Mouse (Mus musculus): Measurements from ENCODE around the gene Me1. TPM values are rescaled to one million over a fixed set of nuclear protein-coding genes. Genes with fewer than 3 reads are reported as not detected.

Gene Me1
- polyA plus RNA-seq (2012; rRNA removed) = 49.7 and 51.2 TPM in 2 replicates

DNA sequence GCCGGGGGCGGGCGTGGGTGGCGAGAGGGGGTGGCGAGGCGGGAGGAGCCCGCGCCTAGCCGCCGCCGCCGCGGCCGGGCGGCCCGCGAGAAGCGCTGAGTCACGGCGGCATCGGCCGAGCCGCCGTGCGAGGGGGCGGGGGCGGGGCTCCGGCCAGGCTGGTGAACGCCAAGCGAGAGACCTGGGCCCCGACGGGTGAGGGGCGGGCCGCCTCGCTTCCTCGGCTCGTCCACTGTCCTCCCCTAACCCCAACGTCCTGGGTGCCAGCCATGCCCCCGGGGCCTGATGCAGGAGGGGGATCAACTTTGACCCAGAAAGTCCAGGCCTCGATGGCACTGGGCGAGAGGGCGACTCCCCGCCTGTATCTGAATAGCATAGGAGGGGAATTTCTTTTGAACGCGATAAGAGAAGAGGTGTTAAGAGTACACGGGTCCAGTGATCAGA is at the start of gene Me1:
Gene Me1 (minus strand): TSS at position 136 of the 444 bp plus-strand sequence.
- no peak for DNase-seq (ENCODE audit: extremely low spot score in 1 of 2, low spot score in 1 of 2)

DNA sequence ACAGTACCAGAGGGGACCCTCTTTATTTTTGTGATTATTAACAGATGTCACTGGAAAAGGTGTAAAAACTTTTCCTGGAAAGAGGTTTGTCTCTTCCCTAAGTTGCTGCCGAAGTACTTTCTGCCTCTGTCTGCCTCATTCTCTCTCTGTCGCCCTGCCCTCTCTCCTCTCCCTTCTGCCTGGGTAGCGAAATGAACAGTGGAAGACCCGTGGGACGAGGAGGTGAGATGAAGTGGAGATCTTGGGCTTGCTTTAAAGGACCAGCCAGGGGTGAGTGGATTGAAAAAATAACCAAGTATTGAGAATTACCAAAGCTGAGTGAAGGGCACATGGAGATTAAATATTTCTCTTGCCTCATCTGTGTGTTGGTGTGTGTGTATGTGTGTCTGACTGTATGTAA is 48.3 kb upstream of the Me1 start:
- DNase-seq (ENCODE audit: extremely low spot score in 1 of 2, low spot score in 1 of 2) = no peak

DNA sequence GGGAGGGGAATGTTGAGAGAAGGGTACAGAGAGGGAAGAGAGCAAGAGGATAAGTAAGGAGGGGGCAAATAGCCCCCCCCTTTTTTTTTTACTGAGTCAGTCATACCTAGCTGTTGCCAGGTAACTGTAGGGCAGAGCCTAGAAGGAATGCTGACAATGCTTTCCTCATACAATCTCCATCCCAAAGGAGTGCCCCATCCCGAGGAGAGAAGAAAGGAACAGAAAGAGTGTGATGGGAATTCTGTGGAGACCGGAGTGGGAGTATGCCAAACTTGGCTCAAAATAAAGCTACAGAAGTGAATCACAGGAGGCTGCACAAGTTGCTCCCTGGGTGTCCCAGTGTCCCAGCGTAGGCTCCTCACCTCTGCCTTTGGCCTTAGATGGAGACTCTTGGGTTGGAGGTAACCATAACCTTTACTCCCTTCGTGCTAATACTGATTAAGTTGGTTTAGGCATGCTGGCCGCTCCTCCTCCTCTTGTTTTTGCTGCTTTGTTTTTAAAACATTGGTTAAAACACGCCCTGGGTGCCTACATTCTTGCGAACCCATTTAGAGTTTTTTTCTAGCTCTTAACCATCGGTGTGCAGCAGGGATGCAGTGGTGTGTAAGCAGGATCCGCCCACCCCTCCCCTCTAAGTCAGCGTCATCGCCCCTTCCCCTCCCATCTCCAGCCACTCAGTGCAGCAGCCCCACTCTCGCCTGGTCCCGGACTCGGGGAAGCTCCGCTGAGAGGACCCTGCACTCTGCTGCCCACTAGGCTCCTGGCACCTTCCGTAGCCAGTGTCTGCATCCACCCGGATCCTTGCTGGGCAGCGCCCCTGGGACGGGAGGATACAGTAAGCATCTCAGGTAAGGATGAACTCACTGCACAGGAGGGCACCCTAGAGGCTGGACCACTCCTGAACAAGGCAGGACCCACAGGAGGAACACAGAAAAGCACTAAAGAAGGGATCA is 47.5 kb upstream of the Me1 start, which contains the start of gene Prss35:
Gene Prss35 (plus strand): TSS at position 691 of the 953 bp plus-strand sequence.
- DNase-seq (ENCODE audit: extremely low spot score in 1 of 2, low spot score in 1 of 2) = no peak

DNA sequence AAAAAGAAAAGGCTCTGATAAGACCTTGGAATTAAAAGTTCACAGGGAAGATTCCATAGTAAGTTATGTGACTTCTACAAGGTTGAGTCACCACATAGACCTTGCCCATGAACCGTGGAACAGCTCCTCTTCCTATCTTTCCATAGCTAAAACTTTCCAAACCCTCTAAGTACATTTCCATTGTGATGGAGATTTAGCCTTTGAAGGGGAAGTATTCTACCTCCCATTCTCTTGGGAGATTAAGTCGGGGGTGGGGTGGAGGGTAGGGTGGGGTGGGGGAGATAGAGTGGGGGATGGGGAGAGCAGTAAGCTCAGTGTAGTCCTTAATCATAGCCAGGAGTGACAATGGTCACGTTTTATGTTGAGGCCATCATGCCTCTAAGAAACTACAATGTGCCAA is 44.2 kb upstream of the Me1 start:
- no peak for DNase-seq (ENCODE audit: extremely low spot score in 1 of 2, low spot score in 1 of 2)

GRCm38 (mm10) chr9:86738801-86739200 is 43.0 kb upstream of the Me1 start:
- no peak for DNase-seq (ENCODE audit: extremely low spot score in 1 of 2, low spot score in 1 of 2)

- DNase-seq (ENCODE audit: extremely low spot score in 1 of 2, low spot score in 1 of 2) = no peak
Measured at GRCm38 (mm10) chr9:86738067-86738466, 42.3 kb upstream of the Me1 start.

DNA sequence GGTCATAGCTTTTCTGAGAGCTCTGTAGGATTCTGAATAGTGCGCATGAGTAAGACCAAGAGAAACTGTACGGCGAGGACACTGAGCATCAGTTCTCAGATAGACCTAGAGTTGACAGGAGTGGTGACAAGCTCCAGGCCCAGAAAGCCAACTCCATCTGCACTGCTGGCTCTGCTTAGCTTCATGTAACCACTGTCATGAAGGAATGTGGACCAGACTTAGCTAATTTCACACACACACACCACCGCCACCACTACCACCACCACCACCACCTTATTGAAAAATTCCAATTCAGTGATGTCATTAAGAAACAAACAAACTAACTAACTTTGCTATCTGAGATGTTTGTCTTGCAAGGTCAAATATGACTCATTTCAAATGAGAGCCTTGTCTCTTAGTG is 41.2 kb upstream of the Me1 start:
- DNase-seq (ENCODE audit: extremely low spot score in 1 of 2, low spot score in 1 of 2) = no peak

GRCm38 (mm10) chr9:86734795-86735194 is 39.0 kb upstream of the Me1 start:
- no peak for DNase-seq (ENCODE audit: extremely low spot score in 1 of 2, low spot score in 1 of 2)

GRCm38 (mm10) chr9:86734357-86734756 is 38.6 kb upstream of the Me1 start:
- DNase-seq (ENCODE audit: extremely low spot score in 1 of 2, low spot score in 1 of 2) = no peak

DNA sequence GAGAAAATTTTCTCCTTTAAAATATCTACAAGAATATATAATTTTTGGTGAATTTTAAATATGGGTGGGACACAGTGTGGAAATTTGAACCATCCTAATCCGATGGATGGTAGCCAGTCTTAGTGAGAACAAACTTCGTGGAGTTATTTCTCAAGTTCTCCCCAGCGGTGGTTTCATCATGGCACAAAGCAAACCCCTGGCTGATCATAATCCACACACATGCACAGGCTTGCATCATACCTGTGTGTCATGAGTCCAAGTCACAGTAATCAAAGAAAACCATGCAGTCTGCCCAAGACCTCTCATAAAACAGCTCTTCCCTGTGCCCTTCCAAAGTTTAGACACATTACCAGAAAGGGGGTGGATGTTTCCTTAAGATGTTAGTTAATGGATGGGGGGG is 34.1 kb upstream of the Me1 start:
- DNase-seq (ENCODE audit: extremely low spot score in 1 of 2, low spot score in 1 of 2) = no peak

GRCm38 (mm10) chr9:86729084-86729483 is 33.3 kb upstream of the Me1 start:
- no peak for DNase-seq (ENCODE audit: extremely low spot score in 1 of 2, low spot score in 1 of 2)

DNA sequence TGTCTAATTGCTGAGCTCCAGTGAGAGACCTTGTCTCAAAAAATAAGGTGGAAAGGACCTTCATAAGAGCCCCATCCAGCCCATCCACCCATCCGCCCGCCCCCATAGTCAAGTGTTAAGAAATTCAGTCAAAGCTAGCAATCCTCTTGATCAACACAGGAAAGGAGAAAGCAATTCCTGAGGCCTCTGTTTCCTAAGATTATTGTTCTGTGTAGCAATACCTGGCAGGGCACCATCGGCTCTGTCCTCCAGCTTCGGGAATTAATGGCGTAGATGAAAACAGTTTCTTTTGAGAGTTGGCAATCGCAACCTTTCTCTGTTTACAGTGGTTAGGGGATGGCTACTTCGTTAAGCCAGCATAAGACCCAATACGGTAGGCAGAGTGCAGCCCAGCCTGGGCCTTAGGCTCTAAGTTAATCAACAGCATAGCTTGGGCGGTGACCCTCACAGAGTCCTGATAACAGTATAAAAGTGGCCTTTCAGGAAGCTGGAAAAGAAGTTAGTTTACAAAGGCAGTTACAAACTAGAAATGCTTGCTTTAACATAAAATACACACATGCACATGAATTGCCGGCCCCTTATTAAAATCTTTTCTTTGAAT is 32.6 kb upstream of the Me1 start:
- DNase-seq (ENCODE audit: extremely low spot score in 1 of 2, low spot score in 1 of 2) = no peak

DNA sequence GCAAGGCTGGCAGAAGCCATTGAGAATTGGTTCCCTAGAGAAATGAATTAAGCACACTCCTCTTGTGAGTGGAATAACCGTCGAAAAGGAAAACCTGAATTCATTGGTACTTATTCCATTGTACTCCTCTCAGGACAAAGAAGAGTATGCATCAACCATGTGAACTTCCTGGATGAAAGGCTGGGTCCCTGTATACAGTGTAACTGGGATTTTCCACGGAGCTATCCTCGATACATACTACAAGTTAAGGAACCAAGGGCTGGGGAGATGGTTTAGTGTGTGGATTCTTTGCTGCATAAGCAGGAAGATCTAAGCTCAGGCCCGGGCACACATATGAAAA is 30.6 kb upstream of the Me1 start:
- DNase-seq (ENCODE audit: extremely low spot score in 1 of 2, low spot score in 1 of 2) = no peak

DNA sequence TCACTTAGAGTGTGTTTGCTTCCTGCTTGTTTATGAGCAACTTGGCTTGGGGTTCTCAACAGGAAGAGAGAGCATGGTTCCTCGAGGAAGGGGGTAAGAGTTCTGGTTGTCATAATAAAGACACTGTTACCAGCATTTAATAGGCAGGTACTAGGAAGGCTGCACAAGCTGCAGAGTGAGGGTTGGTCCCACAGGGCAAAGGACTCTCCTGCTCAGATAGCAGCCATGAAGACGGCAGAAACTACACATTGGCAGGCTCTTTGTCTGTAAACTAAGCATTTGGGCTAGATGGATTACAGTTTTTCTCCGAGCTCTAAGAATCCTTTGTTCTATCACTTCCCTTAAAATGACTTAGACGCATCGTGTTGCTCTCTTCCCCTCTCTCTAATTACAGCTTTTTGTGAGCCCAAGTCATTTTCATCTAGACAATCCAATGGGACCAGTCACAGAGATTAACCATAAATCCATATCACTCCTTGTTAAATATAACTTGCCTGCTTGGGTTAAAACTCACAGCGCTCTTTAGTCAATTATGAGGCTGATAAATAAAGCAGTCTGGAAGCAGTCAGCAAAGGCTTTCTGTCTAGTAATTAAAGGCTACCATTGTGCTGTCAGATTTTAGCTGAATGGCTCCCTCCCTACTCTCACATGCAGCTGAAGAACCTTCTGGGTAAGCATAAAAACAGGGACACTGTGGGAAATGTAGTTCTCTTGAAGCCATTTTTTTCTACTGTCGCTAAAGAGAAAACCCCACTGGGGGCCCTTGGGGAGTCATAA is 30.0 kb upstream of the Me1 start:
- DNase-seq (ENCODE audit: extremely low spot score in 1 of 2, low spot score in 1 of 2) = no peak

DNA sequence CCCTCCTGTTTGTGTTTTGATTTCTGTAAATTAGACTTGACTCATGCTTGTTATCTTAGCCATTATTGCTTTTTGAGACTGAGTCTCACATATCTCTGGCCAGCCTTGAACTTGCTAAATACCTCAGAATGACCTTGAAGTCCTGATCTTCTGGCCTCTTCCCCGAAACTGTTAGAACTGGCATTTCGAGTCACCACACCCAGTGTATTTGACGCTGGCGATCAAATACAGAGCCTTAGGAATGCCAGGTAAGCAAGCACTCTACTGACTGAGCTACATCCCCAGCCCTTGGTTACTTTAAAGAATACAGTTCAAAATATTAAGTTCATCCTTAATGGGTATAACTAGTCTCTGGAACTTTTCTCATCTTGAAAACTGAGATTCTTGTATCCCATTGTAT is 29.3 kb upstream of the Me1 start:
- DNase-seq (ENCODE audit: extremely low spot score in 1 of 2, low spot score in 1 of 2) = no peak

DNA sequence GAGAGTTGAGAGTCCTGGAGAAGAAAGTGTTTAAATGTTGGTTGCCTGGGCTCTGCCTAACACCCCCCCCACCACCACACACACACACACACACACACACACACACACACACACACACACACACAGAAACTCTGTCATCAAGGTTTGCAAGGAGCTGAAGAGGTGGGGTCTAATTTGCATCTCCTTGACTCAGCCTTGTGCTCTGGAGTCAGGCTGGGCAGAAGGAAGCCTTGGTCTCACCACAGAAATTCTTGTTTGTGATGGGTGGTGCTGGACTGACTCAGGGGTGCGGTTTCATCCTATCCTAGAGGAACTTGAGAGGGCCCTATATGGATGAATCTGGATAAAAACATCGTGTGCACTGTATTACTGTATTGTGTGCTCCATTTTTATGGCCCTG is 25.0 kb upstream of the Me1 start:
- DNase-seq (ENCODE audit: extremely low spot score in 1 of 2, low spot score in 1 of 2) = no peak

- no peak for DNase-seq (ENCODE audit: extremely low spot score in 1 of 2, low spot score in 1 of 2)
Measured at GRCm38 (mm10) chr9:86720227-86720626, 24.5 kb upstream of the Me1 start.

DNA sequence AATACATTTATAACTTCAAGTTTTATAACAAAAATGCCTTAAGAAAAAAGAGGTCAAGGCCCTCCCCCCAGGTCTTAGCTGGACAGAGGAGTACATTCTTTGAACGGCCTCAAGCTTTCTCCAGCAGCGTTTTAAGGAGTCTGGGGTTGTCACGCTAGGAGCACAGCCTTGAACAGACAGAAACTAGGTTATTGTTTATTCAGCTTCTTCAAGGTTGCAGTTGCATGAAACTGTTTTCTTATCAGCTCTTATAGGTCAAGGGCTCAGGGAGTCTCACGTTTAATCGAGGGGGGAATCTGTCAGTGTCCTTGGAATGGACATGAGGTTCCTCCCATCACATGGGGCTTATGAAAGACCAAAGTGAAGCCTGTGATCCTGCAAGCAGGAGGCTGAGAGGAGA is 21.4 kb upstream of the Me1 start:
- no peak for DNase-seq (ENCODE audit: extremely low spot score in 1 of 2, low spot score in 1 of 2)

DNA sequence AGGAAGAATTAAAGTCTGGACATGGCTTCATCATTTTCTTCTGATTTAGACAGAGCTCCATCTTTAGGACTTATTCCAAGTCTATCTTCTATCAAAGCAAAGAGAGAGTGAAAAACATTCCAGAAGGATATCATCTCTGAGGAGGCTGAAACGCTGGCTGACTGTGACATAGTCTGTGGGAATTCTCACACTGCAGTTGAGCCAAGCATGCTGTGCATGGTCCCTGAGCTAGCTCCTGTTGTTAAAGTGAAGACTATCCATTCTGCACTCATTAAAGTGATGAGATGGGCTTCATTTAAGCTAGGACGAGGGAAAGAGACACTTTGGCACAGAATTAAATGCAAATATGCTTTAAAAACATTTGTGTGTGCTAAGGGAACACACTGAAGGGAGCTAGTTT is 20.8 kb upstream of the Me1 start:
- DNase-seq (ENCODE audit: extremely low spot score in 1 of 2, low spot score in 1 of 2) = peak in 1 of 2 experiments; percentile 41

GRCm38 (mm10) chr9:86714089-86714488 is 18.3 kb upstream of the Me1 start:
- no peak for DNase-seq (ENCODE audit: extremely low spot score in 1 of 2, low spot score in 1 of 2)

GRCm38 (mm10) chr9:86712648-86713047 is 16.9 kb upstream of the Me1 start:
- no peak for DNase-seq (ENCODE audit: extremely low spot score in 1 of 2, low spot score in 1 of 2)
